Mouse (Mus musculus): ENCODE results near the gene Colec11.

Colec11 gene

GRCm38 (mm10) chr12:28602259-28602658 lies 20.9 kb downstream of the Colec11 start:
- DNase-seq (ENCODE audit: low read depth, low spot score) = no peak

GRCm38 (mm10) chr12:28598526-28598991 lies 24.6 kb downstream of the Colec11 start:
- DNase-seq (ENCODE audit: low read depth, low spot score) = no peak

- no peak for DNase-seq (ENCODE audit: low read depth, low spot score)
Observed at GRCm38 (mm10) chr12:28598110-28598509, 25.1 kb downstream of the Colec11 start.

GRCm38 (mm10) chr12:28597699-28598098 lies 25.5 kb downstream of the Colec11 start:
- DNase-seq (ENCODE audit: low read depth, low spot score) = no peak

- no peak for DNase-seq (ENCODE audit: low read depth, low spot score)
Observed at GRCm38 (mm10) chr12:28596851-28597250, 26.3 kb downstream of the Colec11 start.

GRCm38 (mm10) chr12:28590428-28590827 lies 32.7 kb downstream of the Colec11 start:
- no peak for DNase-seq (ENCODE audit: low read depth, low spot score)

- DNase-seq (ENCODE audit: low read depth, low spot score) = peak; percentile 85
Observed at GRCm38 (mm10) chr12:28589090-28589868, 33.9 kb downstream of the Colec11 start.

GRCm38 (mm10) chr12:28587949-28588348 lies 35.2 kb downstream of the Colec11 start:
- no peak for DNase-seq (ENCODE audit: low read depth, low spot score)

- DNase-seq (ENCODE audit: low read depth, low spot score) = no peak
Observed at GRCm38 (mm10) chr12:28584036-28584435, 39.1 kb downstream of the Colec11 start.

- DNase-seq (ENCODE audit: low read depth, low spot score) = no peak
Observed at GRCm38 (mm10) chr12:28582423-28582822, 40.8 kb downstream of the Colec11 start, which contains the start of gene Allc. TSS of gene Allc (minus strand) at chr12:28582523.

GRCm38 (mm10) chr12:28579132-28579531 lies 44.0 kb downstream of the Colec11 start:
- peak; percentile 61 for DNase-seq (ENCODE audit: low read depth, low spot score)

- DNase-seq (ENCODE audit: low read depth, low spot score) = no peak
Observed at GRCm38 (mm10) chr12:28578147-28578546, 45.0 kb downstream of the Colec11 start.

GRCm38 (mm10) chr12:28575366-28576070 lies 47.7 kb downstream of the Colec11 start:
- DNase-seq (ENCODE audit: low read depth, low spot score) = no peak

GRCm38 (mm10) chr12:28572241-28572640 lies 50.9 kb downstream of the Colec11 start:
- DNase-seq (ENCODE audit: low read depth, low spot score) = no peak

GRCm38 (mm10) chr12:28552299-28552698 lies 70.9 kb downstream of the Colec11 start, which contains the start of gene Dcdc2c:
TSS of gene Dcdc2c (minus strand) at chr12:28552399.
- DNase-seq (ENCODE audit: low read depth, low spot score) = no peak

- DNase-seq (ENCODE audit: low read depth, low spot score) = peak; percentile 12
Observed at GRCm38 (mm10) chr12:28551775-28552174, 71.4 kb downstream of the Colec11 start.

- DNase-seq (ENCODE audit: low read depth, low spot score) = no peak
Observed at GRCm38 (mm10) chr12:28548887-28549286, 74.3 kb downstream of the Colec11 start.
